Mouse (Mus musculus) midbrain, embryonic 11.5 days (tissue): ENCODE results near the gene Bmpr1b. TPM values are rescaled to one million over a fixed set of nuclear protein-coding genes. Genes with fewer than 3 reads are reported as not detected.
A peak's percentile ranks its signal among the peaks of the same experiment; 100 is the strongest.

Experiments
- ATAC-seq: fragments of 200-750 bp; cut with Nextera tagmentation; 2 replicates; pipeline ENCODE4 v1.8.0; 2017; ENCODE audit warnings: moderate TSS enrichment, moderate library complexity; ENCODE audit not compliant: low FRiP score
- DNase-seq: peaks from one replicate; pipeline ENCODE4 v3.0.0; 2015; ENCODE audit warnings: low spot score; ENCODE audit errors: missing footprints
- H3K27ac ChIP-seq: fragments of 300-500 bp; sonication (generic); 2 replicates; pipeline ENCODE4 v1.5.1; 2014; ENCODE audit warnings: low read depth, low read length
- H3K27me3 ChIP-seq: fragments of 300-500 bp; sonication (generic); 2 replicates; pipeline ENCODE4 v1.6.1; 2014; ENCODE audit warnings: mild to moderate bottlenecking, low read length, moderate library complexity, mixed read lengths; ENCODE audit not compliant: control insufficient read depth, insufficient read depth
- H3K36me3 ChIP-seq: fragments of 300-500 bp; sonication (generic); 2 replicates; pipeline ENCODE4 v1.6.1; 2014; ENCODE audit warnings: mild to moderate bottlenecking, low read length, moderate library complexity, mixed read lengths; ENCODE audit not compliant: control insufficient read depth, insufficient read depth
- H3K4me1 ChIP-seq: fragments of 300-500 bp; sonication (generic); 2 replicates; pipeline ENCODE4 v1.6.1; 2014; ENCODE audit warnings: low read length; ENCODE audit not compliant: control insufficient read depth, insufficient read depth
- H3K4me2 ChIP-seq: fragments of 300-500 bp; sonication (generic); 2 replicates; pipeline ENCODE4 v1.6.1; 2014; ENCODE audit warnings: mild to moderate bottlenecking, moderate library complexity
- H3K4me3 ChIP-seq: fragments of 300-500 bp; sonication (generic); 2 replicates; pipeline ENCODE4 v1.5.1; 2014; ENCODE audit warnings: low read depth, low read length
- H3K9ac ChIP-seq: fragments of 300-500 bp; sonication (generic); 2 replicates; pipeline ENCODE4 v1.6.1; 2014; ENCODE audit warnings: low read length
- H3K9me3 ChIP-seq: fragments of 300-500 bp; sonication (generic); 2 replicates; pipeline ENCODE4 v1.6.1; 2016; ENCODE audit warnings: low read length; ENCODE audit not compliant: control insufficient read depth
- WGBS: fragments of 180-500 bp; shearing (Covaris S2); extraction: QIAGEN DNeasy Blood & Tissue Kit; methylation state at CpG from one replicate; pipeline ENCODE4 v1.1.7; 2014; 5-methylcytosine and 5-hydroxymethylcytosine counted together
- polyA plus RNA-seq: library from polyadenylated mRNA; unstranded; fragments of >200 nt; fragmentation: Nextera tagmentation; extraction: Ambion mirVana; gene quantifications from 2 replicates; pipeline ENCODE4 v1.2.1, GENCODE M21; 2014

Bmpr1b gene
- polyA plus RNA-seq, 1 experiment from 2014 or later: 5.5 TPM

DNA sequence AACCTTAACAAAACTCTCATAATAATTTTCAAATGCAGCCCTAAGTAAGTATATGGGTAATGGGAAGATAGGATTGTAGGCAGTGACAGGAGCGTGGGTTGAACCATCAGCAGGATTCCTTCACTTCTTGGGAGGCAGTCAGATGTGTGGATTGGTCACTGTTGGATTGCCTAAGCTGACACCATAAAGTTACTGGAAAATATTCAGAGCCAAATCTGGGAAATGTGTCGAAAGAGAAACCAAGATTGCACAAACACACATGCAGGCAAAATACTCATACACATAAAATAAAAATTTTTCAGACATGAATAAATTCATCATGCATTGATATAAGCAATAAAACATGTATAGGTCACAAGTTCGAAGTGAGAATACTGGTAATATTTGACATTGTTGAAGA, 17.3 kb upstream of the Bmpr1b start:
- Histone ChIP-seq H3K4me2 (no peak overlapping the region), H3K9ac (no peak overlapping the region), H3K4me1 (no peaks in the 10 kb centered on the region), H3K9me3 (no peaks in the 10 kb centered on the region), H3K27ac (no peak overlapping the region), H3K36me3 (no peaks in the 10 kb centered on the region), H3K27me3 (no peaks in the 10 kb centered on the region), H3K4me3 (no peak overlapping the region)
- WGBS: 83% methylated on average over 3 of the region's 3 CpGs
- DNase-seq (no peak), ATAC-seq (no peak)

DNA sequence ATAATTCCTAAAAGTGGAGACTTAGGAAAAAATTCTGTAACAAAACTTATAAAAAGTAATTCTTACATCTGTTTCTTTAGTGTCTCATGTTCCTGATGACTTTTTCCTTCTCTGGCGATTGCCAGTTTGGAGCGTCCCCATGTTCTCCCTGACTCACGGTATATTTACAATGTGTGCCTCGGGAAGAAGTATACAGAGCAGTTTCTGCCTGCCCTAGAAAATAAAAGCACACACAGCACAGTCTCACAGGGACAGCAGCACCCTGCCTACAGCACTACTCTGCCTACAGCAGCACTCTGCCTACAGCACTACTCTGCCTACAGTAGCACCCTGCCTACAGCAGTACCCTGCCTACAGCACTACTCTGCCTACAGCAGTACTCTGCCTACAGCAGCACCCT, 4.8 kb upstream of the Bmpr1b start:
- H3K9me3 ChIP-seq: no peaks in the 10 kb centered on the region
- H3K27me3 ChIP-seq: peaks cover 7% of the 10 kb centered on the region; the same call in 1 of the 2 replicates
- no peak overlapping the region for H3K4me3 ChIP-seq
- no peak for ATAC-seq
- H3K27ac ChIP-seq: no peak overlapping the region
- H3K4me2 ChIP-seq: no peak overlapping the region
- 87% methylated on average over 4 of the region's 4 CpGs for WGBS
- no peak for DNase-seq
- H3K4me1 ChIP-seq: no peaks in the 10 kb centered on the region
- no peak overlapping the region for H3K9ac ChIP-seq
- no peaks in the 10 kb centered on the region for H3K36me3 ChIP-seq

DNA sequence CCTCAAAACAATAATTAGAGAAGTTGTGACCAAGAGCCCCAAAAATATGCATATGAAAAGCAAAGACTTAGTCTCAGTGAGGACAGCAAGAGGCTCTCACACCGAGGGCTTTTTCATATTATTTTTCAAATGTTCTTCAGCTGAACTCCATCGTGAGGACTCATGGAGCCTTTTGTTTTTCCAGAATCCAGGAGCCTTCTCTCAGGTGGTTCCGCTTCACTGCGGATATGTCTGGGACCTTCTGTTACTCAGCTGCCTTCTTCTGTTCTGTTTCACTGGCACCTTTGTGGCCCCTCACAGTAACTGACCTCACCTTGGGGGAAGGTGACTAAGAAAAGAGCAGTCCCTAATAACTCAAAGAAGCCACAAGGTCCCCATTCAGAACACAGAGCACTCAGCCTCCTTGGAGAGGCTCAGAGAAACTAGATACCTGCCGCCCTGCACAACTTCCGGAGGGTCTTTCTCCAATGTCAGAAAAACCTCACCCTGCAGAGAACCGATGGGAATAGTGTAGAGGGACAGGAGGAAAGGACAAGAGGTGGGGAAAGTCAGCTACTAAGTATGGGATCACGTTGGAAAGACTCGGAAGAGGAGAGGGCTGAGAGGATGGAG, 868 bp downstream of the Bmpr1b start:
- H3K4me2 ChIP-seq: peak overlapping the region; percentile 95
- peaks cover 3% of the 10 kb centered on the region; the same call in 1 of the 2 replicates for H3K4me1 ChIP-seq
- H3K36me3 ChIP-seq: no peaks in the 10 kb centered on the region
- 8% methylated on average over 9 of the region's 9 CpGs for WGBS
- peak; percentile 33 for ATAC-seq
- peak; percentile 92 for DNase-seq
- peaks cover 7% of the 10 kb centered on the region; the same call in 1 of the 2 replicates for H3K27me3 ChIP-seq
- peak overlapping the region; percentile 83 for H3K9ac ChIP-seq
- H3K4me3 ChIP-seq: peak overlapping the region; percentile 63
- H3K9me3 ChIP-seq: no peaks in the 10 kb centered on the region
- no peak overlapping the region for H3K27ac ChIP-seq

DNA sequence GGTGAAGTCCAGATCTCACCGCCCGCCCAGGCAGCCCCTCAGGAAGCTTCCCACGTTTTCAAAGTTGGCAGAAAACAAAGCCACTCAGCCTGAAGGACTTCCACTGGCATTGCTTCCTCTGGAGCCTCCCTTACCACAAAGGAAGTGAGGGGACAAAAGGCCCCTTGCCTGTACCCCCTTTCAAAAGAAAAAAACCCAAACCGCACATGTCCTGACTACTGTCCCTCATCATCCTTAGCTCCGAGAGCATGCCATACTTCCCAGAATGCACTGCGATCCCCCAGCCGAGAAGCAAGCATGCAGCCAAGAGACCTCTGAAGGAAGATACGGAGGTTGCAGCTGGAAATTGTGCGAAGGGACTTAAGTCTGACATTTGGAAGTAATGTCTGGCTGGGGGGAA, 4.2 kb downstream of the Bmpr1b start:
- WGBS: 66% methylated on average over 9 of the region's 9 CpGs
- H3K4me2 ChIP-seq: no peak overlapping the region
- peaks cover 3% of the 10 kb centered on the region; the same call in 1 of the 2 replicates for H3K4me1 ChIP-seq
- H3K4me3 ChIP-seq: no peak overlapping the region
- H3K9me3 ChIP-seq: no peaks in the 10 kb centered on the region
- H3K9ac ChIP-seq: no peak overlapping the region
- no peaks in the 10 kb centered on the region for H3K36me3 ChIP-seq
- no peaks in the 10 kb centered on the region; the same call in 1 of the 2 replicates for H3K27me3 ChIP-seq
- ATAC-seq: no peak
- H3K27ac ChIP-seq: no peak overlapping the region
- no peak for DNase-seq

DNA sequence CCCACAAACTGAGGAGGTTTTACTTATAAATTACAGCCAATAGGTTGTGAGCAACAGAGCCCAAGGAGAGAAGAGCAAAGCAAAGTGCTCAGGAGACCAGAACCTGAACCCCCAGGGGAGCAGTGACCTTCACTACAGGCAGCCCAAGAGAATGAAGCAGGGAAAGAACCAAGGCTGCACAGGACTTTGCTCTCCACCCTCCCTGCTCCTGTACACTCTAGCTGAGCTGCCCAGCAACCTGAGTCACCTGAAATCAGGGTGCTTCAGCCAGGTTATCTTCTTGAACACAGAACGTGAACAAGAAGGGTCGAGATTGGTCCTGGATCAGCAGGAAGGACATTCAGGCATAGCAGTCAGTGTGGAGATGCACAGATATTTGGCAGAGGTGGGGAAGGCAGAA, 5.3 kb downstream of the Bmpr1b start:
- H3K27ac ChIP-seq: no peak overlapping the region
- no peak for ATAC-seq
- H3K4me2 ChIP-seq: no peak overlapping the region
- no peaks in the 10 kb centered on the region for H3K27me3 ChIP-seq
- H3K4me1 ChIP-seq: peaks cover 3% of the 10 kb centered on the region; the same call in 1 of the 2 replicates
- no peaks in the 10 kb centered on the region for H3K36me3 ChIP-seq
- no peak overlapping the region for H3K9ac ChIP-seq
- H3K9me3 ChIP-seq: no peaks in the 10 kb centered on the region
- 82% methylated on average over 2 of the region's 2 CpGs for WGBS
- no peak for DNase-seq
- H3K4me3 ChIP-seq: no peak overlapping the region

DNA sequence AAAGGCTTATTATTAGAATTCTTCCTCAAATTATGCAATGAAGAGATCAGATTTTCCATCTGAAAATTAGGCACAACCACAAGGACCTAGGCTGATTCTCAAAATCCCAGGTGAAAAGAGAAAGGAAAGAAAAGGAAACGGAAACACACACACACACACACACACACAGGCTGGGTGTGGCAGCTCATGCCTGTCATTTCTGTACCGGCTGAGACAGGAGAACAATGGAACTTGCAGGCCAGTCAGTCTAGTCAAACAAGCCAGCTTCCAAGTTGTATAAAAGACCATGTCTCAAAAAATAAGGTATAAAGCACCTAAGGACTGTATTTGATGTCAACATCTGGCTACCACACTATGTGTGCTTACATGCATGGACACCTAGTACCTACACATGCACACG, 7.8 kb downstream of the Bmpr1b start:
- DNase-seq (no peak), ATAC-seq (no peak)
- Histone ChIP-seq H3K36me3 (no peaks in the 10 kb centered on the region), H3K27me3 (no peaks in the 10 kb centered on the region), H3K9ac (no peak overlapping the region), H3K4me1 (no peaks in the 10 kb centered on the region), H3K4me3 (no peak overlapping the region), H3K9me3 (no peaks in the 10 kb centered on the region), H3K27ac (no peak overlapping the region), H3K4me2 (no peak overlapping the region)
- WGBS: 93% methylated on average over 3 of the region's 3 CpGs

DNA sequence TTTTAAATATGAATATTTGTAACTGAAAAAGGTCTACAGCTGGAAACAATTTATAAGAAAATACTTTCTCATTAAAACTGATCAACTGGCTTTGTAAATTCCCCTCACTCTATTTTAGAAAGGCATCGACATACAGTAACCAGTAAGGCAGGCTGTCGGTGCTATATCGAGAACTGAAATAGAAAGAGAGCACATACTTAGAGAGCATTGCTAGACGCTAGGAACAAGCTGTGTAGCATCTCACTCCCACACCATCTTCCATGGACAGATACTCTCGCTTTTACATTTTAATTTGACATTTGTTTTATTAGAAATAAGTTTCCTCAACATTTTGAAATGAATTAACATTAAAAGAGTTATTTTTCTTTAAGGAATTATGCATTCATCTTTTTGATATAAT, 17.2 kb downstream of the Bmpr1b start:
- no peak overlapping the region for H3K4me3 ChIP-seq
- DNase-seq (peak; percentile 21), ATAC-seq (no peak)
- H3K36me3 ChIP-seq: no peaks in the 10 kb centered on the region
- no peaks in the 10 kb centered on the region for H3K9me3 ChIP-seq
- H3K4me2 ChIP-seq: no peak overlapping the region
- no peak overlapping the region for H3K27ac ChIP-seq
- no peak overlapping the region for H3K9ac ChIP-seq
- no peaks in the 10 kb centered on the region for H3K27me3 ChIP-seq
- 92% methylated on average over 5 of the region's 5 CpGs for WGBS
- no peaks in the 10 kb centered on the region for H3K4me1 ChIP-seq

DNA sequence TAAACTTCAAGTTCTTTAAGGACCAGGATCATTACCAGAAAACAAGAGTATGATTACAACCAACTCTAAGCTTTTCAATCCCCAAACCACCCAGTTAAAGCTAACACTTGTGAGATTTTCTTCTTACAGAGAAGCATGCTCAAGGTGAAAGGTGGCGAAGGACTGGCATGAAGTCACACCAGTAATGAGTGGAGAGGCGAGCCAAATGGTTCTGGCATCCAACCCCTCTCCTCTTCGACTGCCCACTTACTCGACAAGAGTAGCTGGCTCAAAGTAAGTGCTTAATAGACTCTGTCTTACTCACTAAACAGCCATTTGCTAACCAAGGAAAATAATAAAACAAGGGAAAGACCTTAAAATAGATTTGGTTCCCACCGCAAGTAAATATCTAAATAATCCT, 30.4 kb downstream of the Bmpr1b start:
- Histone ChIP-seq H3K4me2 (no peak overlapping the region), H3K9ac (no peak overlapping the region), H3K4me1 (no peaks in the 10 kb centered on the region), H3K36me3 (no peaks in the 10 kb centered on the region), H3K27ac (no peak overlapping the region), H3K27me3 (no peaks in the 10 kb centered on the region), H3K4me3 (no peak overlapping the region), H3K9me3 (no peaks in the 10 kb centered on the region)
- DNase-seq (no peak), ATAC-seq (no peak)
- 77% methylated on average over 5 of the region's 5 CpGs for whole genome bisulfite sequencing

DNA sequence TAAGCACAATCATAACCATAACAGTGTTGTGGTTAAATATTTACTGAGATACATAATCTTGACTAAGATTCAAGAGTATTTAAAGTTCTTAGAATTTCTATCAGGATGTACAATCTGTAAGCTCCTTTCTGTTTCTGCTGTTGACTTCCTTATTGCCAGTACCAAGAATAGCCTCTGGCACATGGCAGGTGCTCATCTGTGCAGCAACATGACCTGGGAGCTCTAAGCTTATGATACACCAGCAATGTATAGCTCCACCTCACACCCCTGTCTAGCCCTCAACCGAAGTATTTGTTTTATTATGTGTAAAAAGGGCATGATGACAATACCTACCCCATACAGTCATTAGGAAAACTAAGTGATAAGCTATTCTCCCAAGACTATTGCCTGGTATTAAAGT, 42.8 kb downstream of the Bmpr1b start:
- Histone ChIP-seq H3K4me2 (no peak overlapping the region), H3K36me3 (no peaks in the 10 kb centered on the region), H3K9me3 (no peaks in the 10 kb centered on the region), H3K4me3 (no peak overlapping the region), H3K27me3 (no peaks in the 10 kb centered on the region), H3K9ac (no peak overlapping the region), H3K4me1 (peaks cover 2% of the 10 kb centered on the region; the same call in 1 of the 2 replicates), H3K27ac (no peak overlapping the region)
- no peak for DNase-seq
- 96% methylated on average over 1 of the region's 1 CpGs for WGBS
- no peak for ATAC-seq
